Mouse (Mus musculus) kidney, postnatal 4 days (tissue): ENCODE data around the gene Pde2a.
A peak's percentile ranks its signal among the peaks of the same experiment; 100 is the strongest.

Experiments
- DNase-seq, 2 experiments: peaks; one replicate each; pipeline ENCODE4 v3.0.0; 2021; ENCODE audit warnings: mixed read lengths in 2 of 2

The Pde2a gene

GRCm38 (mm10) chr7:101476493-101476892, 55.0 kb downstream of the Pde2a start:
- DNase-seq = no peak

DNA sequence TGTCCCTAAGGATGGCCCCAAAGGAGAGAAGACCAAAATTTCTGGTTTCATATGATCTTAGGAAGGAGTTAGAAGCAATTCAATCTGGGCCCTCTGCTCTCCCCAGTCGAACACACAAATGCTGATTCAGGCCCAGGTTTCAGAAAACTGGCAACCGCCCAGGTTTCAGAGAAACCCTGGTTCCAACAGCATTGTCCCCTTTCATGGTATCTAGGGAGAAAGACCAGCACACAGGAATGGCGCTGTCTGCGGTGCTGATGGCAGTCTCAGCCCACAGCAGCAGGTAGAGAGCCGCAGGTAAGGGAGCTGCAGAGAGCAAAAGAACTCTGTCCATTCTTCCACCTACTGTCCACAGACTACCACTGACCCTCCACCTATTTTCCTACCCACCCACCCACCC, 55.7 kb downstream of the Pde2a start:
- peak; percentile 57 to 61 for DNase-seq

GRCm38 (mm10) chr7:101478099-101478498, 56.6 kb downstream of the Pde2a start:
- no peak for DNase-seq

DNA sequence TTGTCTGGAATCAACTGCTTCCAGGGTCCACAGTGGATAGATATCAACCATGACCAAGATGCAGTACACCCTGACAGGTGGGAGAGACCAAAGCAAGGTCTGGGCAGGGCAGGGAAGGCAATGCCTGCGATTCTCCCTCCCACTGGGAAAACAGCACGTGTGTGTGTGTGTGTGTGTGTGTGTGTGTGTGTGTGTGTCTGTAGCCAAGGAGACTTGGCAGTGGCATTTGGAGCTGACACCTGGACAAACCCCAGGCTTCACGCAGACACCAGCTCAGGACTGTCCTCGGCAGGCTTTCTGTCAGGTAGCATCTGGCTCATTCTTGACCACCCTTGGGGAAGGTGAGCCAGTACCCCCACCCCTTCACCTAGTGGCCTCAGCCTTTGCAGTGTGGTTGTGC, 58.4 kb downstream of the Pde2a start:
- DNase-seq = no peak

- no peak for DNase-seq
Measured at GRCm38 (mm10) chr7:101480671-101481070, 59.2 kb downstream of the Pde2a start.

GRCm38 (mm10) chr7:101481872-101482498, 60.5 kb downstream of the Pde2a start:
- DNase-seq = peak; percentile 22 to 43

- DNase-seq = peak; percentile 35 to 54
Measured at GRCm38 (mm10) chr7:101482499-101483081, 61.1 kb downstream of the Pde2a start.

DNA sequence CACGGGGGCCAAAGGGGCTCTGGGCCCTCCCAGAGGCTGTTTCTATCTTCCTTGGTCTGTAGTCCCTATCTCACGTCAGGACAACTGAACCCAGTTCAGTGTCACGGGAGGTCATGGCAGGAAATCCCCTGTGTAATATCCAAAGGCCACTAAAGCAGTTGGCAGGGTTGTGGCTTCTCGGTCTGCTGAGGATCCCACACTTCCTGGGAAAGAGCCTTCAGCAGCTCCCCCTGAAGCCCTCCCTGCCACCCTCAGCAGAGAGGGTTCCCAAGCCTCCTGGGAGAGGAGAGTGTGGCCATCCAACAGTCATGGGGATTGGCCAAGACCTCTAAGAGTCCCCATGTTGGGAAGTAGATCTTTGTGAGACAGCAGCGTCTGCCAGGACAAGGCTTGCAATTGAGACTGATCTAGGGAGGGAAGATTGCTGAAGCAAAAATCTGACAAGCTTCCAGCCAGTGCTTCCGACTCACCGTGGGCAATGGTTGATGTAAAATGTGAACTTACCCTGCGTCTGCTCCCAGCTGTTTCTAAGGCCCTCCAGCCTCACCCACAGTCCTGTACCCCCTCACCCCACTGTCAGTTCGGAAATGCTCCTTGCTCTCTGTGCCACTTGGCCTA, 62.1 kb downstream of the Pde2a start:
- no peak for DNase-seq

DNA sequence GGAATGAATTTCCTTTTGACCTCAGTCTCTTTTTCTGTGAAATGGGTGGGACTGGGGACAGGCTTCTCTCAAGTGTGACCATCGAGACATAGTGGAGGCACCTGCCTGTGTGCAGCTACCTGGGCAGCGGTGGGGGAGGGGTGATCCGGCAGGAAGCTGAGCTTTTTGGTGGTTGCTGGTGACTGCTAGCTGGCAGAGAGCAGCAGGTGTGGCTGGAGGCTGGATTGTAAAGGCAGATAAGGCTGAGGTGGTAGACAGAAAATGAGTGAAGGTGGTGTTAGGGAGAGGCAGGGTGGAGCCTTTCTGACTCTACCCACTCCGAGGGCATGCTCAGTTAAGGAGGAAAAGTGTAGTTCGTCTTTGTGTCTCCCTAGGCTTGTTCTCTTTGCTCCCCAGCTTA, 65.6 kb downstream of the Pde2a start:
- no peak for DNase-seq

DNA sequence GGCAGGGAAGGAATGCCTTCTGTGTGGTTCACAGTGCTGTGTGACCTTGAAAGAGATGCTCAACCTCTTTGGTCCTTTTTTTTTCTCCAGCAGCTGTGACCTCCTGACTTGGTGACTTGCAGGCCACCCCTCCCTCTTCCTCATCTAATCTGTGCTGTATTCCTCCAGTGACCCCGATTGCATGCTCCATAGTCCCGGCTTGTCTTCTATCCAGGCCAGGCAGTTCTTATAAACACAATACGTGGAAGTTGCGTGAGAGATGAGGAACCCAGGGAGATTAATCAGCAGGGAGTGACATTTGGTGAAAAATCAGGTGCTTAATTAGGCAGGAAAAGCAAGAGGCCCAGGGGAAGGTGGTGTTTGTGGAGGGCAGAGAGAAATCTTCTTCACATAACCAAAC, 69.5 kb downstream of the Pde2a start:
- peak in 1 of 2 experiments; percentile 30 for DNase-seq

DNA sequence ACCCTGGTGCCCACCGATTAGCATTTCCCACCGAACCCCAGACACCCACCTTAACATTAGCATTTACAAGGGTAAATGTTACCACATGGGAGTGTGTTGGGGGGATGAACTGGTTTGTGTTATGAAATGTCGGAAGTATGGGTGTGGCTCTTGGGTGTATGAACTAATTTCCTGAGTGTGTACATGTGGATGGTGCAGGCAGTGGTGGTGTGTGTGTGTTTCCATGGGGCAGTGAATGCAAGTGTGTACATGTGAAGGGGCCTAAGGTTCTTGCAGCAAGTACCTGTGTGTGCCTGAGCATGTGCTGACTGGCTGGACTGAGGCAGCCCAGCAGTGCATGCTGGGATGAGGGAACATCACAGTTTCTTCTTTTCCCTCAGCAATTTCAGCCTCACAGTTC, 76.9 kb downstream of the Pde2a start:
- DNase-seq = no peak

GRCm38 (mm10) chr7:101499251-101499650, 77.8 kb downstream of the Pde2a start:
- DNase-seq = no peak

- no peak for DNase-seq
Measured at GRCm38 (mm10) chr7:101499701-101500100, 78.2 kb downstream of the Pde2a start.

DNA sequence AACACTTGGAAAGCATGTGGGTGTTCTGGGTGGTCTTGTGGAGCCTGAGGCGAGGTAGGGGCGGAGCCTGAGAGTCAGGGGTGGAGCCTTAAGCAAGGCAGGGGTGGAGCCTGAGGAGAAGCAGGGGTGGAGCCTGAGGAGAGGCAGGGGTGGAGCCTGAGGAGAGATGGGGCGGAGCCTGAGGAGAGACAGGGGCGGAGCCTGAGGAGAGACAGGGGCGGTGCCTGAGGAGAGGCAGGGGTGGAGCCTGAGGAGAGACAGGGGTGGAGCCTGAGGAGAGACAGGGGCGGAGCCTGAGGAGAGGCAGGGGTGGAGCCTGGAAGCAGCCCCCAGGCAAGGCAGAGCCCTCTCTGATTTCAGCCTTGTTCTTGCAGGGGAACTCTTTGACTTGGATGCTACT, 79.7 kb downstream of the Pde2a start:
- no peak for DNase-seq

DNA sequence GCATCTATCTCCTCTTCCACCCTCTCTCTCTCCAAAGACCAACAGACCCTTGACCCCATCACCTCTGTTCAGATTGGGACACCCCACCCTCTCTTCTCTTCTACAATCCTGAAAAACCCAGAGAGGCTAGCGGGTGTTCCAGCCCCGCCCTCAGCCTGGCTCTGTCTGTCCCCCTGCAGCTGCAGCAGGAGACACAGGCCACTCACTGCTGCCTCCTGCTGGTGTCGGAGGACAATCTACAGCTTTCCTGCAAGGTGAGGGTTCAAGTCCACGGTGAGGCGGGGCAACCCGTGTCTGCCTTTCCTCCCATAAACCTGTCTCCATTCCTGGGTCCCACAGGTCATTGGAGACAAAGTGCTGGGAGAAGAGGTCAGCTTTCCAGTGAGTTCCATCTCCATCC, 80.2 kb downstream of the Pde2a start:
- peak; percentile 41 to 45 for DNase-seq

GRCm38 (mm10) chr7:101503351-101503750, 81.9 kb downstream of the Pde2a start:
- peak; percentile 73 to 80 for DNase-seq

GRCm38 (mm10) chr7:101503803-101504202, 82.3 kb downstream of the Pde2a start:
- no peak for DNase-seq

- peak; percentile 66 for DNase-seq
Measured at GRCm38 (mm10) chr7:101504507-101504906, 83.0 kb downstream of the Pde2a start.

DNA sequence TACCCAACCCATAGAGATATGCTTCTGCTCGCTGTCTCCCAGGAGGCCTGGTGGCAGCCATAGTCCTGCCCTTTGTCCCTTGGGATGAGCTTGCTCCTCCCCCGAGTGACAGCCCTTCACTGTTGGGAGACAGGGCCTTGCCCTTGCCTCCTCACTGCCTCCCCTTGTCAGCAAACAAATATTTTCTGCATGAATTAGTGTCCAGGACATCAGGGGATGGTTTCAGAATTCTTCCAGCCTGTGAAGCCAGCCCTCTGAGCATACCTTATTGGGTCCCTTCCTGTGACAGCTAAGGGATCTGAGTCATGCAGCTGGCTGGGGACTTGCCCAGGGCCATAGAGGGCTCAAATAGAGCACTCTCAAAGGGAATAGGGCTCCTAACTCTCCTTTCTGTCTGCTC, 87.7 kb downstream of the Pde2a start:
- no peak for DNase-seq

- DNase-seq = no peak
Measured at GRCm38 (mm10) chr7:101513655-101514054, 92.2 kb downstream of the Pde2a start.

DNA sequence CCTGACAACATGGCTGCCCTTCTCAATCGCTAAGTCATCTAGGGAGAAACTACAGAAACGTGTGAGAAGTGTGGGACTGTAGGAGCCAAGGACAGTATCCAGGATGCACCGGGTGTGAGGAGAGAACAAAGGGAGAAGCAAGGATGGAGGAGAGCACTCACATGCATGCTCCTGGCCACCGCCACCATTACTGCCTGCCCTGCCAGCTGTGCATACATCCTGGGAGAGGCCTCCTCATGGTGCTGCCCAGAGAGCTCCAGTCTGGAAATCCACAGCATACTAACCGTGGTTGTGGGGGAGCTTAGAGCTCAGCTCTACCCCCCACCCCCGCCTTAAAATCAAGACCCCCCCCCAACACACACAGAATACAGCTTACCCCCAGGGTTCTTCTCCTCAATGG, 93.3 kb downstream of the Pde2a start:
- no peak for DNase-seq

DNA sequence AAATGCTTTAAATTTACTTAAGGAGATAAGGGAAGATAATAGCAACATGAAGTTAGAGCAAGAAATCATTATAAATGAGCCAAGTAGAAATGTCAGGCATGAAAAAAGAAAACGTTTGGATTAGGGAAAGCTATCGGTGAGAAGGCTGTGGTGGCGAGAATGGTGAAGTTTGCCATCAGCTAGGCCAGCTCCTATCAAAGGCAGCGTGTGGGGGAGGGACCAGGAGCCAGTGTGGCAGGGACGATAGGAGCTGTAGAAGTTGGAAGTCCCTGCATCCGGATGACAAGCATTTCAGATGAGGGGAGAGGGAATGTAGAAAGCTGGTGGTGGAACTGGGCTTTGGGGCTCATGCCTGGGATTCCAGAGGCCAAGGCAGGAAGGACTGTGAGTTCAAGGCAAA, 93.8 kb downstream of the Pde2a start:
- DNase-seq = no peak

DNA sequence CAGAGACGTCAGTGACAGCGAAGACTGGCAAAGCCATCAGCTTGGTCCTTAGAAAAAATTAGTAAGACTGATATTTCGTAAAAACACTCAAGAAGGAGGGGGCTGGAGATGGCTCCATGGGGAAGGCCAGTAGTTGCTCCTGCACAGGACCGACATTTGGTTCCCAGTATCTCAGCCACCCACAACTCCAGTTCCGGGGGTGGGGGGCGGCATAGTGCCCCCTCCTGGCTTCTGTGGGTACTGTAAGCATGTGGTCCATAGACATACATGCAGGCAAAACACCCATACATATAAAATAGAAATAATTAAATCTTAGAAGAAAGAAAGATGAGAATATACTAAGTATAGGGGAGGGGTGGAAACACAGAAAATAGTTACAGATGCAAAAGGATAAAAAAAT, 95.0 kb downstream of the Pde2a start:
- DNase-seq = no peak

- DNase-seq = no peak
Measured at GRCm38 (mm10) chr7:101521696-101522095, 100.2 kb downstream of the Pde2a start.

- no peak for DNase-seq
Measured at GRCm38 (mm10) chr7:101523205-101523604, 101.7 kb downstream of the Pde2a start.
